In the genomic region with DNA sequence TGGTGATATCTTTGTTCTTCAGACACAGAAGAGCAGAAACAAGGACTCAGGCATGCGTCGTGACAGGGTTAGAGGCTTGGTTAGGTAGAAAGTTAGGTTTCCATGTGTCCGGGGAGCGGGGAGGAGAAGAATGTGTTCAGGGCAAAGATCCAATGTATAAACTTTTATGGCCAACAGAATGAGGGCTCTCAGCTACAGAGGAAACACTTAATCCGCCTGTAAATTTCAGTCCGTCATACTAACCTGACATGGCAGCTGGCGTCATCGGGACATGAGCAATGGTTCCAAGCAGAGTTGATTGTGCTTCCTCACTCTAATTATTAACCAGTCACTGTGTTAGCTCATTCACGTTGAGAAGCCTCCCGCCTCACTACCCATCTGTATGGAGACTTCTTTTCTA, we compare ENCODE assay signal across 18 mouse cellular contexts.
DNase-seq lines count a peak whose midpoint lies in the region; ATAC-seq and TF ChIP-seq lines count a peak whose summit lies in the region.
"Had no signal": no experiment of that assay in that cellular context is flagged by ENCODE, and none has a peak within 500 bp of the region (broad histone marks: within the 10 kb centered on the region; RNA-seq: fewer than 3 reads in every experiment).

No protein-coding gene starts in this region.

- DNase-seq in cerebellum, postnatal 10 days: peak; percentile 37 to 45
- DNase-seq in cerebellum, adult 2 months: no peak
- no peak for DNase-seq in lung, postnatal 36 days
- peak; percentile 39 for DNase-seq in kidney, postnatal 14 days
- peak; percentile 46 for DNase-seq in yolk sac, embryonic 10.5 days (ENCODE audit: low spot score)
- no peak for DNase-seq in layer of hippocampus, postnatal 25 days (ENCODE audit: extremely low spot score in 1 of 2, low spot score in 1 of 2)
- DNase-seq: cerebellum, postnatal 25 days; liver, embryonic 13.5 days; lung, postnatal 10 days; thymus, postnatal 36 days had no signal

- TF ChIP-seq CTCF in cerebellum, adult 2 months (IDR thresholded peaks at IDR 0.05; ENCODE audit: borderline replicate concordance, insufficient read depth, low read depth, low read length): no peak

- H3K4me3 ChIP-seq in cerebellum, adult 2 months (replicated peaks; ENCODE audit: insufficient read depth, low read depth, low read length): no peak overlapping the region
- no peak overlapping the region for H3K4me3 ChIP-seq in lung, embryonic 16.5 days (ENCODE audit: low read length)
- H3K4me3 ChIP-seq in hindbrain, embryonic 13.5 days: no peak overlapping the region
- H3K4me3 ChIP-seq: forebrain, embryonic 15.5 days; hindbrain, embryonic 10.5 days; liver, embryonic 13.5 days; megakaryocyte, embryonic 14.5 days had no signal

- no peak overlapping the region for H3K27ac ChIP-seq in cerebellum, adult 2 months (ENCODE audit: insufficient read depth, low read length)
- H3K27ac ChIP-seq in lung, embryonic 16.5 days (ENCODE audit: low read length): no peak overlapping the region
- no peak overlapping the region for H3K27ac ChIP-seq in hindbrain, embryonic 13.5 days
- H3K27ac ChIP-seq: forebrain, embryonic 15.5 days; hindbrain, embryonic 10.5 days; liver, embryonic 13.5 days had no signal

- no peak overlapping the region for H3K4me2 ChIP-seq in lung, embryonic 16.5 days (ENCODE audit: low read depth, low read length)
- H3K4me2 ChIP-seq in hindbrain, embryonic 13.5 days: no peak overlapping the region
- H3K4me2 ChIP-seq: forebrain, embryonic 15.5 days; liver, embryonic 13.5 days had no signal

- no peak for TF ChIP-seq POLR2A in cerebellum, adult 2 months (IDR thresholded peaks at IDR 0.05; ENCODE audit: borderline replicate concordance, insufficient read depth, low read length)

- no peaks in the 10 kb centered on the region for H3K4me1 ChIP-seq in cerebellum, adult 2 months (ENCODE audit: control insufficient read depth, insufficient read depth, low read length)
- H3K4me1 ChIP-seq in lung, embryonic 16.5 days (replicated peaks; ENCODE audit: control insufficient read depth, insufficient read depth, low read length): no peaks in the 10 kb centered on the region
- peaks cover 13% of the 10 kb centered on the region for H3K4me1 ChIP-seq in hindbrain, embryonic 13.5 days (replicated peaks)
- H3K4me1 ChIP-seq: forebrain, embryonic 15.5 days; hindbrain, embryonic 10.5 days had no signal

- H3K9ac ChIP-seq in lung, embryonic 16.5 days (ENCODE audit: low read length): no peak overlapping the region
- H3K9ac ChIP-seq in hindbrain, embryonic 13.5 days: no peak overlapping the region
- H3K9ac ChIP-seq: forebrain, embryonic 15.5 days; liver, embryonic 13.5 days had no signal

- no peaks in the 10 kb centered on the region for H3K36me3 ChIP-seq in lung, embryonic 16.5 days (ENCODE audit: control insufficient read depth, insufficient read depth, low read length)
- H3K36me3 ChIP-seq in hindbrain, embryonic 13.5 days: no peaks in the 10 kb centered on the region
- H3K36me3 ChIP-seq: forebrain, embryonic 15.5 days; G1E; hindbrain, embryonic 10.5 days; liver, embryonic 13.5 days had no signal

- peak; percentile 27; the same call in 1 of the 2 replicates for ATAC-seq in lung, embryonic 16.5 days (ENCODE audit: low read depth)
- ATAC-seq in hindbrain, embryonic 13.5 days (ENCODE audit: low FRiP score): no peak
- ATAC-seq: CD4-positive, CD25-positive, alpha-beta regulatory T cell, adult 4 months; forebrain, embryonic 15.5 days; midbrain, embryonic 16.5 days had no signal

- 29% methylated on average over 10 of the region's 10 CpGs for WGBS in cerebellum, adult 2 months
- WGBS in lung, embryonic 16.5 days: 55% methylated on average over 10 of the region's 10 CpGs
- 73% methylated on average over 10 of the region's 10 CpGs for WGBS in hindbrain, embryonic 13.5 days

- H3K9me3 ChIP-seq in lung, embryonic 16.5 days (ENCODE audit: control insufficient read depth, low read length): no peaks in the 10 kb centered on the region
- no peaks in the 10 kb centered on the region for H3K9me3 ChIP-seq in hindbrain, embryonic 13.5 days
- H3K9me3 ChIP-seq: forebrain, embryonic 15.5 days; hindbrain, embryonic 10.5 days; liver, embryonic 13.5 days had no signal

- no peaks in the 10 kb centered on the region for H3K27me3 ChIP-seq in cerebellum, adult 2 months (ENCODE audit: control insufficient read depth, insufficient read depth, low read length)
- H3K27me3 ChIP-seq in lung, embryonic 16.5 days (ENCODE audit: control insufficient read depth, insufficient read depth, low read depth, low read length): no peaks in the 10 kb centered on the region
- H3K27me3 ChIP-seq in hindbrain, embryonic 13.5 days: no peaks in the 10 kb centered on the region
- H3K27me3 ChIP-seq: forebrain, embryonic 15.5 days; megakaryocyte, embryonic 14.5 days had no signal

Comparison
In these comparisons a context has a peak if more than half of its experiments do, and no peak if none do; other contexts are left out.
1. DNase-seq: peak in cerebellum, postnatal 10 days (2 of 2), kidney, postnatal 14 days (single experiment) and yolk sac, embryonic 10.5 days (single experiment); none in cerebellum, adult 2 months (0 of 2), lung, postnatal 36 days (single experiment) and layer of hippocampus, postnatal 25 days (0 of 2).